Mouse (Mus musculus) kidney, postnatal 0 days (tissue): ENCODE measurements at regions not wholly inside any gene's neighbourhood (a gene's known extent, or its start where the extent isn't known, plus 50 kb on each side); places are given as distances from the start of the nearest gene placed in this dataset.
A peak's percentile ranks its signal among the peaks of the same experiment; 100 is the strongest.

Experiments used
- ATAC-seq: fragments of 200-750 bp; cut with Nextera tagmentation; replicated peaks from 2 replicates; pipeline ENCODE4 v1.8.0; 2017; ENCODE audit warnings: low read depth, moderate number of reproducible peaks, moderate TSS enrichment, moderate library complexity; ENCODE audit not compliant: low FRiP score
- DNase-seq: peaks from one replicate; pipeline ENCODE4 v3.0.0-alpha.2; 2016; ENCODE audit warnings: low spot score
- H3K27ac ChIP-seq: fragments of 300-500 bp; sonication (generic); 2 replicates; pipeline ENCODE4 v1.5.1; 2014; ENCODE audit warnings: mild to moderate bottlenecking
- H3K27me3 ChIP-seq: fragments of 300-500 bp; sonication (generic); 2 replicates; pipeline ENCODE4 v1.6.1; 2014; ENCODE audit warnings: low read length, mixed read lengths; ENCODE audit not compliant: insufficient read depth
- H3K36me3 ChIP-seq: fragments of 300-500 bp; sonication (generic); 2 replicates; pipeline ENCODE4 v1.6.1; 2014; ENCODE audit warnings: low read length, mixed read lengths; ENCODE audit not compliant: insufficient read depth
- H3K4me1 ChIP-seq: fragments of 300-500 bp; sonication (generic); replicated peaks from 2 replicates; pipeline ENCODE4 v1.6.1; 2014; ENCODE audit warnings: antibody characterized with exemption, low read length, mixed read lengths; ENCODE audit not compliant: insufficient read depth
- H3K4me2 ChIP-seq: fragments of 300-500 bp; sonication (generic); 2 replicates; pipeline ENCODE4 v1.6.1; 2014; ENCODE audit warnings: mild to moderate bottlenecking, low read length, moderate library complexity, mixed read lengths
- H3K4me3 ChIP-seq: fragments of 300-500 bp; sonication (generic); replicated peaks from 2 replicates; pipeline ENCODE4 v1.5.1; 2014; ENCODE audit warnings: low read depth, low read length
- H3K9ac ChIP-seq: fragments of 300-500 bp; sonication (generic); 2 replicates; pipeline ENCODE4 v1.6.1; 2014; ENCODE audit warnings: low read depth, low read length
- H3K9me3 ChIP-seq: fragments of 300-500 bp; sonication (generic); replicated peaks from 2 replicates; pipeline ENCODE4 v1.6.1; 2016; ENCODE audit warnings: low read length, inconsistent platforms, mixed read lengths
- CTCF ChIP-seq: IDR thresholded peaks from 2 replicates; pipeline ENCODE4 v1.5.1; 2016; ENCODE audit warnings: antibody characterized with exemption, low read depth, mild to moderate bottlenecking, moderate library complexity
- WGBS: fragments of 180-500 bp; shearing (Covaris S2); extraction: QIAGEN DNeasy Blood & Tissue Kit; methylation state at CpG from one replicate; pipeline ENCODE4 v1.1.7; 2014; 5-methylcytosine and 5-hydroxymethylcytosine counted together

DNA sequence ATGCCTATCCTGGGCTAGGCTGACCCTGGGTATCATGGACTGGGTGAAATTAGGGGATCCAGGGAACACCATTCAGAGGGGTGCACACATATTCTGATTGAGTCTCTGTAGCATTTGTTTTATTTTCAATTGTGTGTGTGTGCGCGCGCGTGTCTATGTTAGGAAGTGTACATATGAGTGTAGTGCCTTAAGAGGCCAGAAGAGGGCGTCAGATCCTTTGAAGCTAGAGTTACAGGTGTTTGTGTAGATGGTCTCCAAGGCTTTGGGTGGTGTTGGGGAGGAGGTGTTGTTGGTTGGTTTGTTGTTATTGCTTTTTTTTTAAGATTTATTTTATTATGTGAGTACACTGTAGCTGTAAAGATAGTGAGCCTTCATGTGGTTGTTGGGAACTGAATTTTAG lies 147.4 kb upstream of the Clint1 start:
- Histone ChIP-seq H3K36me3 (no peaks in the 10 kb centered on the region), H3K4me3 (no peak overlapping the region), H3K9ac (no peak overlapping the region), H3K27me3 (no peaks in the 10 kb centered on the region), H3K27ac (no peak overlapping the region), H3K4me1 (no peaks in the 10 kb centered on the region), H3K9me3 (no peaks in the 10 kb centered on the region), H3K4me2 (no peak overlapping the region)
- TF ChIP-seq CTCF, result peak; percentile 10; the same call in 1 of the 2 replicates
- ATAC-seq, result no peak
- no peak for DNase-seq
- 72% methylated on average over 5 of the region's 5 CpGs for WGBS

DNA sequence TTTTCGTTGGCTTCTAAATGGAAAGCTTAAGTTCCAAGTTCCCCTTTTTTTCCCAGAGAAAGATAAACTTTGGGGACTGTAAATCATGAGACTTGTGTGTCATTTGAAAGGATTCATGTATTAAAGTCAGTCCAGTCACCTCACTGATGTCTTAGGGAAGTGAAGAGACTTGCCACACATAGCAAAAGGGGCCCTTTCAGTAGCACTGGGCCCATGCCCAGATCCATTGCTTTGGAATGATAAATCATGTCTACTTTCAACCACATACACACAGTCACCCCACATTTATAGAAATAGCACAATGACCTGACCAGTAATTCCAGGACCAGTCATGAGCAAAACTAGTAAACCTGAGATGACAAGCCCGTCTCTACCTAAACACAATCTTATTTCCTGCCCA lies 133.2 kb upstream of the Clint1 start:
- Histone ChIP-seq H3K4me1 (0 out of 2 replicates have a peak, but pooled peaks cover 3% of the 10 kb centered on the region), H3K27ac (no peak overlapping the region), H3K9ac (no peak overlapping the region), H3K4me3 (no peak overlapping the region), H3K4me2 (no peak overlapping the region), H3K36me3 (no peaks in the 10 kb centered on the region), H3K9me3 (no peaks in the 10 kb centered on the region), H3K27me3 (no peaks in the 10 kb centered on the region)
- TF ChIP-seq CTCF, result no peak
- no peak for ATAC-seq
- WGBS, result 17% methylated on average over 2 of the region's 2 CpGs
- peak; percentile 57 for DNase-seq

DNA sequence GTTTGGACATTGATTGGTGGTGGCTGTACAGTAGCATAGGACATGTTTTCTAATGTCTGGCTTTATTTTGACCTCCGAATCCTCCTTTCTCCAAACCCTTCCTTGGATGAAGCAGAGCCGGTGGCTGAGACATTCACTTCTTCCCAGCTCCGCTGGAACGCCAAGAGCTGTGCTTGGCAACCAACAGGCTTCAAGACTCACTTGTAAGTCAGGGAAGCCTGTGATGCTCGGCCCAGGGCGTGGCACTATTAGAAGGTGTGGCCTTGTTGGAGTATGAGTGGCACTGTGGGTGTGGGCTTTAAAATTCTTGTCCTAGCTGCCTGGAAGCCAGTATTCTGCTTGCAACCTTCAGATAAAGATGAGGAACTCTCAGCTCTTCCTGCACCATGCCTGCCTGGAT lies 132.0 kb upstream of the Clint1 start:
- Histone ChIP-seq H3K4me2 (no peak overlapping the region), H3K27me3 (no peaks in the 10 kb centered on the region), H3K9me3 (no peaks in the 10 kb centered on the region), H3K9ac (no peak overlapping the region), H3K27ac (no peak overlapping the region), H3K36me3 (no peaks in the 10 kb centered on the region), H3K4me3 (no peak overlapping the region), H3K4me1 (0 out of 2 replicates have a peak, but pooled peaks cover 3% of the 10 kb centered on the region)
- DNase-seq, result no peak
- ATAC-seq, result no peak
- TF ChIP-seq CTCF, result no peak
- WGBS, result 94% methylated on average over 6 of the region's 6 CpGs

DNA sequence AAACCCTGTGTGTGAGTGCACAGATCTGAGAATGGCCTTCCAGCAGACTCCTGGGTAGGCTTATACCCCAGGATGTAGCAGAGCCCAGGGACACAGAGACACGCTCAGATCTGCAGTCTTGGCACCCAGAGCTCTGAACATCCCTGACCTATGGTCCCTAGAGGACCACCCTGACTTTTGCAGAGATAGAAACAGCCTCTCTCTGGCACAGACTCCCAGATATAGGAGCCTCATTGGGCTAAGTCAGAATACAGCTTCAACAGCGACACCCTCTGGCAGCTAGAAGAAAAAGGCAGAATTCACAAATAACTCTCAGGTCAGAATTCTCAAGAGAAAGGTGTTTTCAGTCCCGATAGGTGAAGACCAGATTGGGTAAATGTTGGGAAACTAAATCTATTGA lies 115.3 kb upstream of the Clint1 start:
- Histone ChIP-seq H3K9ac (no peak overlapping the region), H3K4me3 (no peak overlapping the region), H3K9me3 (no peaks in the 10 kb centered on the region), H3K27ac (no peak overlapping the region), H3K27me3 (no peaks in the 10 kb centered on the region), H3K36me3 (no peaks in the 10 kb centered on the region), H3K4me2 (no peak overlapping the region), H3K4me1 (no peaks in the 10 kb centered on the region)
- ATAC-seq (no peak), DNase-seq (peak; percentile 64)
- TF ChIP-seq CTCF, result peak; percentile 66
- WGBS, result 39% methylated on average over 3 of the region's 3 CpGs

DNA sequence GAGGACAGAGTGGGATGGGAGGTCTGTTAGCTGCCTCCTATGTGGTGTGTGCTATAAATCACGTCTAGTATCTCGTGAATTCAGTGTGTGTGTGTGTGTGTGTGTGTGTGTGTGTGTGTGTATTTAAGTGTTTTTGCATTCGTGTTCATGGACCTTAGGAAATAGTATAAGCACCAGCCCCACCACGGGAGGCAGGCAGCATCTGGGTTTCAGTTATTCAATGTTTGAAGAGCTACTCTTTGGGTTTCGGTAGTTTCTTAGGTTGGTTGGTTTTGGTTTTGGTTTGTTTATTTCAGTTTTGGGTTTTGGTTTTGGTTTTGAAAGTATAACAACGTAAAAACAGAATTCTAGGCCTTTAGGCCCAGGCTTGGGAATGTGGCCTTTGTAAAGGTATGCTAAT lies 113.5 kb upstream of the Clint1 start:
- H3K9me3 ChIP-seq, result no peaks in the 10 kb centered on the region
- no peak overlapping the region for H3K27ac ChIP-seq
- no peak for DNase-seq
- no peaks in the 10 kb centered on the region for H3K4me1 ChIP-seq
- WGBS, result 71% methylated on average over 6 of the region's 6 CpGs
- H3K4me2 ChIP-seq, result no peak overlapping the region
- no peak overlapping the region for H3K9ac ChIP-seq
- no peaks in the 10 kb centered on the region for H3K36me3 ChIP-seq
- TF ChIP-seq CTCF, result no peak
- no peaks in the 10 kb centered on the region for H3K27me3 ChIP-seq
- no peak overlapping the region for H3K4me3 ChIP-seq
- ATAC-seq, result no peak

DNA sequence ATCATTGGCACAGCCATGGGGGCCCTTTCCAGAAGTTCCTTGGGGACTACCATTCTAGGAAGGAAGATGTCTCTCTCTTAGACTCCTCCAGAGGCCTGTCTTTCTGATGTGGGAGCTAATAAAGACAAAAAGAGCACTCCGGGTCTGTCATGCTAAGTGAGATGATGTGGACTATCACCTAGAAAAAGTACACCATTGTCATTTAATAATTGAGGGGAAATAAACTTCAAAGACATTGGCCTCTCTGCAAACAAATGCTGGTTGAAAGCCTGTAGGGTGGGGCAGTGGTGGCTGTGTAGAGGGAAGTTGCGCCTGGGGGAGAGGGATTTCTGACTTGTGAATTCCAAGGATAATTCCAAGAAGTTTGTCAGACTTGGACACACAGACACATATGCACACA lies 105.9 kb upstream of the Clint1 start:
- H3K27me3 ChIP-seq, result no peaks in the 10 kb centered on the region
- WGBS, result 65% methylated on average over 2 of the region's 2 CpGs
- H3K4me1 ChIP-seq, result no peaks in the 10 kb centered on the region

DNA sequence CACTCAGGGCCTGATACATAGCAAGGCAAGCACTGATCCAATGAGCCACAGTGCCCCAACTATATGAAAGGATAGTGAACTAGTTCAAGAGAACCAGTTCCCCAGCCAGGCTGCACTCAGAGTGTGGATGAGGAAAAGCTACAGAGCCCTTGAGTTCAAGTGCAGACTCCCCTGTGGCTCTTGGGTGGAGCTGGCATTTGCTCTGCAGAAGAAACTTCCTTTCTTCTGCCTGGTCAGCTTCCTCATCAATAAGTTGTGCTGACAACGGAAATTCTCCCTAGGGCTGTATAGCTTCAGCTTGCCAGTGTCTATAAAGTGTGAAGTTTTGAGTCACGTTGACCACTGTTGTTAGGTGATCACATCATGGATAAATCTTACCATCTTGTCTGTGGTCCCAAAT lies 101.6 kb upstream of the Clint1 start:
- Histone ChIP-seq H3K9ac (no peak overlapping the region), H3K4me1 (no peaks in the 10 kb centered on the region), H3K36me3 (no peaks in the 10 kb centered on the region), H3K27ac (no peak overlapping the region), H3K27me3 (no peaks in the 10 kb centered on the region), H3K4me3 (no peak overlapping the region), H3K9me3 (no peaks in the 10 kb centered on the region), H3K4me2 (no peak overlapping the region)
- DNase-seq, result no peak
- no peak for ATAC-seq
- 70% methylated on average over 2 of the region's 2 CpGs for WGBS
- TF ChIP-seq CTCF, result no peak

More for the DNA sequence above, 105.9 kb upstream of the Clint1 start:
- Histone ChIP-seq H3K4me2 (no peak overlapping the region), H3K36me3 (no peaks in the 10 kb centered on the region), H3K4me3 (no peak overlapping the region), H3K9ac (no peak overlapping the region), H3K27ac (no peak overlapping the region), H3K9me3 (no peaks in the 10 kb centered on the region)
- TF ChIP-seq CTCF, result no peak
- ATAC-seq (no peak), DNase-seq (no peak)
